ENCODE assay signal across 8 mouse cellular contexts in genomic region chr14:55783958-55784235, GRCm38 (mm10). TPM values are rescaled to one million over a fixed set of nuclear protein-coding genes. Genes with fewer than 3 reads are reported as not detected.
DNase-seq lines count a peak whose midpoint lies in the region; ATAC-seq and TF ChIP-seq lines count a peak whose summit lies in the region.

Gene Adcy4, minus strand, starts transcription at chr14:55784095.

- H3K9ac ChIP-seq in forebrain, embryonic 13.5 days, result peak within 1 kb of the TSS; percentile 5; the same call in 1 of the 2 replicates
- 0 out of 2 replicates have a peak within 1 kb of the TSS, but pooled peaks have one; percentile 31 for H3K9ac ChIP-seq in hindbrain, embryonic 11.5 days (ENCODE audit: low read depth, low read length)
- no peak within 1 kb of the TSS for H3K9ac ChIP-seq in liver, embryonic 12.5 days
- H3K9ac ChIP-seq in neural tube, embryonic 15.5 days (replicated peaks), result peak within 1 kb of the TSS; percentile 28; the same call in 1 of the 2 replicates

- TF ChIP-seq CTCF in left cerebral cortex, adult 2 months (IDR thresholded peaks at IDR 0.05), result no peak

- H3K4me2 ChIP-seq in forebrain, embryonic 13.5 days, result peak within 1 kb of the TSS; percentile 38
- H3K4me2 ChIP-seq in hindbrain, embryonic 11.5 days (replicated peaks; ENCODE audit: low read depth, low read length), result peak within 1 kb of the TSS; percentile 32
- peak within 1 kb of the TSS; percentile 44 for H3K4me2 ChIP-seq in liver, embryonic 12.5 days
- H3K4me2 ChIP-seq in neural tube, embryonic 15.5 days, result peak within 1 kb of the TSS; percentile 53

- no peaks in the 10 kb centered on the region for H3K9me3 ChIP-seq in forebrain, embryonic 13.5 days (replicated peaks)
- H3K9me3 ChIP-seq in hindbrain, embryonic 11.5 days (ENCODE audit: control insufficient read depth, low read length), result no peaks in the 10 kb centered on the region
- no peaks in the 10 kb centered on the region for H3K9me3 ChIP-seq in liver, embryonic 12.5 days (replicated peaks)
- no peaks in the 10 kb centered on the region for H3K9me3 ChIP-seq in neural tube, embryonic 15.5 days (replicated peaks)

- no peaks in the 10 kb centered on the region for H3K36me3 ChIP-seq in forebrain, embryonic 13.5 days (ENCODE audit: poor library complexity, severe bottlenecking)
- no peaks in the 10 kb centered on the region for H3K36me3 ChIP-seq in hindbrain, embryonic 11.5 days (ENCODE audit: control insufficient read depth, insufficient read depth, low read length)
- H3K36me3 ChIP-seq in liver, embryonic 12.5 days, result peaks cover 8% of the 10 kb centered on the region; the same call in 1 of the 2 replicates
- H3K36me3 ChIP-seq in neural tube, embryonic 15.5 days, result no peaks in the 10 kb centered on the region

- peak within 1 kb of the TSS; percentile 16; the same call in 1 of the 2 replicates for H3K27ac ChIP-seq in left cerebral cortex, adult 2 months
- no peak within 1 kb of the TSS for H3K27ac ChIP-seq in forebrain, embryonic 13.5 days
- H3K27ac ChIP-seq in hindbrain, embryonic 11.5 days (ENCODE audit: low read depth, low read length), result no peak within 1 kb of the TSS
- no peak within 1 kb of the TSS for H3K27ac ChIP-seq in liver, embryonic 12.5 days
- peak within 1 kb of the TSS; percentile 46; the same call in 1 of the 2 replicates for H3K27ac ChIP-seq in neural tube, embryonic 15.5 days (replicated peaks)

- peaks cover 23% of the 10 kb centered on the region for H3K4me1 ChIP-seq in forebrain, embryonic 13.5 days
- peaks cover 5% of the 10 kb centered on the region for H3K4me1 ChIP-seq in hindbrain, embryonic 11.5 days (replicated peaks; ENCODE audit: control insufficient read depth, insufficient read depth, low read length)
- H3K4me1 ChIP-seq in liver, embryonic 12.5 days, result peaks cover 43% of the 10 kb centered on the region
- H3K4me1 ChIP-seq in neural tube, embryonic 15.5 days, result peaks cover 30% of the 10 kb centered on the region

- intact Hi-C loops in left cerebral cortex, adult 2 months (cut with DNase I), result loop anchor here (5.0 kb wide), 2 partner anchors 38 to 83 kb away; partner anchors contain the start of gene Nfatc4
- intact Hi-C loops in left cerebral cortex, postnatal 14 days (cut with DNase I), result loop anchor here (5.0 kb wide), 2 partner anchors 83 to 133 kb away; no protein-coding TSS in a partner anchor

- peak within 1 kb of the TSS; percentile 33 for H3K4me3 ChIP-seq in left cerebral cortex, adult 2 months
- H3K4me3 ChIP-seq in forebrain, embryonic 13.5 days, result peak within 1 kb of the TSS; percentile 24
- peak within 1 kb of the TSS; percentile 29 for H3K4me3 ChIP-seq in hindbrain, embryonic 11.5 days (ENCODE audit: low read depth, low read length)
- peak within 1 kb of the TSS; percentile 31 for H3K4me3 ChIP-seq in liver, embryonic 12.5 days
- H3K4me3 ChIP-seq in neural tube, embryonic 15.5 days (replicated peaks), result peak within 1 kb of the TSS; percentile 32

- peaks cover 92% of the 10 kb centered on the region for H3K27me3 ChIP-seq in forebrain, embryonic 13.5 days
- H3K27me3 ChIP-seq in hindbrain, embryonic 11.5 days (ENCODE audit: control insufficient read depth, insufficient read depth, low read length), result peaks cover 60% of the 10 kb centered on the region
- peaks cover 78% of the 10 kb centered on the region for H3K27me3 ChIP-seq in liver, embryonic 12.5 days (replicated peaks)
- peaks cover 79% of the 10 kb centered on the region for H3K27me3 ChIP-seq in neural tube, embryonic 15.5 days (replicated peaks)

- WGBS in forebrain, embryonic 13.5 days, result 5% methylated on average over 13 of the region's 13 CpGs
- 6% methylated on average over 13 of the region's 13 CpGs for WGBS in hindbrain, embryonic 11.5 days
- 9% methylated on average over 13 of the region's 13 CpGs for WGBS in liver, embryonic 12.5 days (ENCODE audit: insufficient replicate concordance)
- 7% methylated on average over 13 of the region's 13 CpGs for WGBS in neural tube, embryonic 15.5 days

- DNase-seq in left cerebral cortex, adult 2 months (ENCODE audit: extremely low spot score in 1 of 2, low spot score in 2 of 2), result no peak
- DNase-seq in left cerebral cortex, postnatal 14 days (ENCODE audit: low spot score in 2 of 2), result no peak
- no peak for DNase-seq in hindbrain, embryonic 11.5 days (ENCODE audit: low spot score)
- no peak for DNase-seq in thymus, postnatal 4 days

- no peak for ATAC-seq in forebrain, embryonic 13.5 days
- ATAC-seq in hindbrain, embryonic 11.5 days (ENCODE audit: low FRiP score), result no peak
- ATAC-seq in liver, embryonic 12.5 days, result no peak
- no peak for ATAC-seq in neural tube, embryonic 15.5 days (ENCODE audit: low FRiP score)
- ATAC-seq in monocyte, adult 5-6 weeks (replicated peaks; ENCODE audit: insufficient number of reproducible peaks, low FRiP score, low TSS enrichment, poor library complexity, severe bottlenecking), result no peak

RNA-seq across cellular contexts. Expression of gene Adcy4, which starts in this region (rescaled TPM):
- 1 to 10 TPM; 3.0 to 6.3 TPM for total RNA-seq in left cerebral cortex, adult 2 months (2021)
- 1 to 10 TPM; 5.1 to 6.6 TPM for total RNA-seq in left cerebral cortex, postnatal 14 days (2021)
- polyA plus RNA-seq in forebrain, embryonic 13.5 days (2015; fragmentation: Nextera tagmentation; extraction: Ambion mirVana), result 3.6 and 5.4 TPM in 2 replicates
- 6.6 and 7.6 TPM in 2 replicates for polyA plus RNA-seq in hindbrain, embryonic 11.5 days (2014; fragmentation: Nextera tagmentation; extraction: Ambion mirVana)
- polyA plus RNA-seq in liver, embryonic 12.5 days (2016; fragmentation: Nextera tagmentation; extraction: Ambion mirVana), result 2.9 and 3.6 TPM in 2 replicates
- polyA plus RNA-seq in neural tube, embryonic 15.5 days (2015; fragmentation: Nextera tagmentation; extraction: Ambion mirVana), result 4.1 and 5.2 TPM in 2 replicates
- 2.2 to 4.2 TPM (median 2.5 TPM) in 3 replicates for total RNA-seq in monocyte, adult 5-6 weeks (2017)

Comparison
In these comparisons a context has a peak if more than half of its experiments do, and no peak if none do; other contexts are left out.
1. H3K27ac ChIP-seq: peak in left cerebral cortex, adult 2 months (single experiment) and neural tube, embryonic 15.5 days (single experiment); none in forebrain, embryonic 13.5 days (single experiment), hindbrain, embryonic 11.5 days (single experiment) and liver, embryonic 12.5 days (single experiment).
2. Peak in every context shown above with its lines, with median percentiles within 50 percentile points of each other: H3K4me3 ChIP-seq and H3K4me2 ChIP-seq.